Mouse (Mus musculus): ENCODE measurements around the gene Aip. TPM values are rescaled to one million over a fixed set of nuclear protein-coding genes. Genes with fewer than 3 reads are reported as not detected.
A peak's percentile ranks its signal among the peaks of the same experiment; 100 is the strongest.
"Not testable (repeated sequence)": the region's sequence is repeated elsewhere in the genome, so short reads cannot be mapped to it uniquely, and the experiment has no call there.

The Aip gene
- polyA plus RNA-seq, 1 experiment from 2014 or later = 79.2 TPM

- 85% methylated on average over 5 of the region's 5 CpGs for WGBS
- H3K9me3 ChIP-seq (replicated peaks) = no peaks in the 10 kb centered on the region
- H3K27ac ChIP-seq = no peak overlapping the region
- 0 out of 2 replicates have a peak, but pooled peaks cover 3% of the 10 kb centered on the region for H3K4me1 ChIP-seq
- peaks cover 7% of the 10 kb centered on the region for H3K36me3 ChIP-seq
- DNase-seq (ENCODE audit: low spot score) = no peak
- peaks cover 4% of the 10 kb centered on the region; the same call in 1 of the 2 replicates for H3K27me3 ChIP-seq (ENCODE audit: low read depth, poor library complexity, severe bottlenecking)
- H3K4me3 ChIP-seq = no peak overlapping the region
Observed at GRCm38 (mm10) chr19:4137913-4138312, 12.3 kb upstream of the Aip start.

DNA sequence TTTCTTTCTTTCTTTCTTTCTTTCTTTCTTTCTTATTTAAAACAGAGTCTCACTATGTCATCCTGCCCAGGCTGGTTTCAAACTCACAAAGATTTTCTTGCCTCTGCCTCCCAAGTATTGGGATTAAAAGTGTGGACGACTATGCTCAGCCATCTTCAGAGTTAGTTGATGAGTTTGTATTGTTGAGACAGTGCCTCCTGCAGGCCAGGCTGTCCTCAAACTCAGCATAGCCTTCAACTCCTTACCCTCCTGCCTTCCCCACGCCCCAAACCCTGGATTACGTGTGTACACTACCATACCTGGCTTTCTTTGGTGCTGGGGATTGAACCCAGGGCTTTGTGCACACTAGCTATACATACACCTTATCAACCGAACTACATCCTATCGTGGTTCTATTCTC is 10.8 kb upstream of the Aip start:
- Histone ChIP-seq H3K27ac (no peak overlapping the region), H3K36me3 (peaks cover 22% of the 10 kb centered on the region), H3K9me3 (replicated peaks) (no peaks in the 10 kb centered on the region), H3K4me1 (no peaks in the 10 kb centered on the region), H3K4me3 (no peak overlapping the region), H3K27me3 (ENCODE audit: low read depth, poor library complexity, severe bottlenecking) (peaks cover 4% of the 10 kb centered on the region; the same call in 1 of the 2 replicates)
- WGBS = 83% methylated on average over 5 of the region's 5 CpGs
- no peak for DNase-seq (ENCODE audit: low spot score)

DNA sequence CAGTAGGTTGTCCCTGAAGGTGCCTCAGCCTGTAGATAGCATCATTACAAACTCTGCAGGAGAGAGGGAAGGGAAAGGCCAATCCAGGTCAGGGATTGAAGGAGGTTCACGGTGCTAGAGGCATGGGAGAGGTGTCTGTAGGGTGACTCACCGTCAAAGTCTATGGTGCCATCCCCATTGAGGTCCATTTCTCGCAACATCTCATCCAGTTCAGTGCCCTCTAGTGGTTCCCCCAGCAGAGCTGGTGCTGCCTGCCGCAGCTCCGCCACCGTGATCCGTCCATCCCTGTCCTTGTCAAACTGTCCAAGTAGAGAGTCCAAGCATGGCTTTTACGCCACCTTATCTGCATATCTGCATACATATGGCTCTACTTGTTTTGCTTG is 10.3 kb upstream of the Aip start:
- 30% methylated on average over 8 of the region's 8 CpGs for WGBS
- DNase-seq (ENCODE audit: low spot score); H3K9me3 ChIP-seq (replicated peaks); H3K27me3 ChIP-seq (ENCODE audit: low read depth, poor library complexity, severe bottlenecking); H3K4me1 ChIP-seq; H3K4me3 ChIP-seq; H3K27ac ChIP-seq: not testable (repeated sequence)
- H3K36me3 ChIP-seq = peaks cover 27% of the 10 kb centered on the region

DNA sequence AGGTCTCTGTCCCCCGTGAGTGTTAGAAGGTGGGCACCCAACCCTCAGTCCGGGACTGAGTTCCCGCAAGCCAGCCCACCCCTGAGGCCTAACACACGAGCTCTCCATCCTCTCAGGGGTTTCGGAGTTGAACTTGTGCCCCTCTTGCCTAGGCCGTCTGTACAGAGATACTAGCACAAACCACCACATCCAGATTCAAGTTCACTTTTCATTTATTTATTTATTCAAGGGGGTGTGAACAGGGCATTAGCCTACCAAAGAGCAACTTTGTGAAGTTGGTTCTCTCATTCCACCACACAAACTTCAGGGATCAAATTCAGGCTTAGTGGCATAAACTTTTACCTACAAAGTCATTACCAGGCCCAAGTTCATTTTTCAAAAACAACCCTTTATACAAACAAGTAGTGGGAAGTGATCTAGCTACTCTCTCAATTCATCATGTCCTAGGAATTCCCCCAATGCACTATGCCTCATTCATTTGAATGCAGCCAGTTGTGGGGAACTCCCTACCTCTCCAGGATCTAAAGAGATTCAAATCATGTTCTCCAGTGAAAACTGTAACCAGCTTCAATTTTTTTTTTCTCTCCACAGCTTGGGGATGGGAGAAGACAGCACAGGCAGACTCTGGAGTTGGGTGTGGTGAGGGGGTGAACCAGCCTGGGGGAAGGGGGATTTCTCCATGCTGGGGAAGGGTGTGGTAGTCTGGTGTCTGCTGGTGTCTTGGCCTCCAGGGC is 9.7 kb upstream of the Aip start:
- not testable (repeated sequence) for H3K4me1 ChIP-seq; DNase-seq (ENCODE audit: low spot score); H3K27me3 ChIP-seq (ENCODE audit: low read depth, poor library complexity, severe bottlenecking); H3K4me3 ChIP-seq; H3K9me3 ChIP-seq (replicated peaks); H3K27ac ChIP-seq
- 87% methylated on average over 6 of the region's 6 CpGs for WGBS
- H3K36me3 ChIP-seq = peaks cover 32% of the 10 kb centered on the region

DNA sequence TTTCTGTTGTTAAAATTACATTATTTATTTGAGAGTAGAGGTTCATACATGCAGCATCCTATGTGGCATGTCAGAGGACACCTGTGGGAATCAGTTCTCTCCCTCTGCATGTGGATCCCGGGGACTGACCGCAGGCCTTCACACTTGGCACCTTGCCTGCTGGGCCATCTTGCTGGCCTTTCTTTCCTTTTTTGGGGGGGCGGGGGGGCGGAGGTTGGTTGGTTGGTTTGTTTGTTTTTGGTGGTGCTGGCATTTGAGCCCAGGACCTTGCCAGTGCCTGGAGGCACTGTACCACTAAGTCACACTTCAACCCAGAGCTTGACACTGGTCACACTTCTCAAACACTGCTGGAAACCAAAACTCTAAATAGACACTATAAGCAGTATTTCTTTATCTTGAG is 8.7 kb upstream of the Aip start:
- DNase-seq (ENCODE audit: low spot score) = no peak
- H3K4me1 ChIP-seq = no peaks in the 10 kb centered on the region
- H3K36me3 ChIP-seq = peaks cover 43% of the 10 kb centered on the region
- H3K27me3 ChIP-seq (ENCODE audit: low read depth, poor library complexity, severe bottlenecking) = peaks cover 4% of the 10 kb centered on the region; the same call in 1 of the 2 replicates
- H3K4me3 ChIP-seq = no peak overlapping the region
- no peak overlapping the region for H3K27ac ChIP-seq
- 90% methylated on average over 4 of the region's 4 CpGs for WGBS
- no peaks in the 10 kb centered on the region for H3K9me3 ChIP-seq (replicated peaks)

- WGBS = 85% methylated on average over 2 of the region's 2 CpGs
- Histone ChIP-seq H3K4me3 (no peak overlapping the region), H3K36me3 (peaks cover 64% of the 10 kb centered on the region)
Observed at GRCm38 (mm10) chr19:4131768-4132167, 6.1 kb upstream of the Aip start.

GRCm38 (mm10) chr19:4131075-4131474 is 5.4 kb upstream of the Aip start:
- H3K4me1 ChIP-seq = peaks cover 15% of the 10 kb centered on the region
- H3K27ac ChIP-seq = no peak overlapping the region
- no peak for DNase-seq (ENCODE audit: low spot score)
- no peaks in the 10 kb centered on the region for H3K27me3 ChIP-seq (ENCODE audit: low read depth, poor library complexity, severe bottlenecking)
- no peaks in the 10 kb centered on the region for H3K9me3 ChIP-seq (replicated peaks)
- 87% methylated on average over 5 of the region's 5 CpGs for WGBS
- no peak overlapping the region; the same call in 1 of the 2 replicates for H3K4me3 ChIP-seq
- H3K36me3 ChIP-seq = peaks cover 64% of the 10 kb centered on the region

More at GRCm38 (mm10) chr19:4131768-4132167, 6.1 kb upstream of the Aip start:
- peaks cover 2% of the 10 kb centered on the region; the same call in 1 of the 2 replicates for H3K27me3 ChIP-seq (ENCODE audit: low read depth, poor library complexity, severe bottlenecking)
- no peaks in the 10 kb centered on the region for H3K9me3 ChIP-seq (replicated peaks)
- peaks cover 10% of the 10 kb centered on the region for H3K4me1 ChIP-seq
- DNase-seq (ENCODE audit: low spot score) = no peak
- H3K27ac ChIP-seq = no peak overlapping the region

GRCm38 (mm10) chr19:4130106-4130505 is 4.4 kb upstream of the Aip start:
- peaks cover 18% of the 10 kb centered on the region for H3K4me1 ChIP-seq
- DNase-seq (ENCODE audit: low spot score) = no peak
- no peak overlapping the region for H3K4me3 ChIP-seq
- no peaks in the 10 kb centered on the region for H3K27me3 ChIP-seq (ENCODE audit: low read depth, poor library complexity, severe bottlenecking)
- WGBS = 95% methylated on average over 4 of the region's 4 CpGs
- H3K9me3 ChIP-seq (replicated peaks) = no peaks in the 10 kb centered on the region
- peaks cover 64% of the 10 kb centered on the region for H3K36me3 ChIP-seq
- H3K27ac ChIP-seq = no peak overlapping the region

GRCm38 (mm10) chr19:4129462-4129861 is 3.8 kb upstream of the Aip start:
- peaks cover 64% of the 10 kb centered on the region for H3K36me3 ChIP-seq
- no peak overlapping the region for H3K27ac ChIP-seq
- WGBS = 91% methylated on average over 7 of the region's 7 CpGs
- no peaks in the 10 kb centered on the region for H3K27me3 ChIP-seq (ENCODE audit: low read depth, poor library complexity, severe bottlenecking)
- H3K4me1 ChIP-seq = peaks cover 24% of the 10 kb centered on the region
- no peak overlapping the region for H3K4me3 ChIP-seq
- DNase-seq (ENCODE audit: low spot score) = no peak
- no peaks in the 10 kb centered on the region for H3K9me3 ChIP-seq (replicated peaks)

DNA sequence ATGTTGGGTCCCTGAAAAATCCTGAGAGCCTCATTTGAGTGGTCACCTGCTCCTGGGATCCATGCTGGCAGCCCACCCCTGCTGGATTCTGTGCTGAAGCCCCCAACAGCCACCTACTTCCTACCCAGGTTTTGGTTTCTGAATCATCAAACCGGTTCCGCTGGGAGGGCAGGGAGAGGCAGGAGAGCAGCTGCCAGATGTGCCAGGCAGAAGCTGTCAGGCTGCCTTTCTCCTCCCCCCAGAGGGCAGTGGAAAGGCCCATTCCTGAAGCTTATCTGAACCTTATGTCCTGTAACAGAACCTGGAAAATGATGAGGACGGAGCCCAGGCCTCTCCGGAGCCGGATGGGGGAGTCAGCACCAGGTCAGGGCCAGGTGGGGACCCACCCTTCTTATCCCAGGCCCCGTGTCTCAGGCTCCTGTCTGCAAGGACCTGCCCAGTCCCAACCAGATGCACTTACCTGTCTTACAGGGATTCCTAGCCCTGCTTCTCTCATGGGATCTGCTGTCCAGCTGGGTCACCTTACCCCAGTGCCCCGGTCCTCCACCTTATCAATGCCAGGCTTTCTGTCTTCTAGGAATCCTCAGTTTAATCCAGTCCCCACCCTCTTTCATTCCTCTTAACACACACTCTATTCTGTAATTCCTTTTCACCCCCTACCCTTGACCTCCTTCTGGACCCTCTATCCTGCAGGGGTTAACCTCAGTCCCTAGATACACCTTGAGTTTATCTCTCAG is 1.3 kb upstream of the Aip start:
- Histone ChIP-seq H3K36me3 (peaks cover 47% of the 10 kb centered on the region), H3K4me3 (peak overlapping the region; percentile 82), H3K9me3 (replicated peaks) (no peaks in the 10 kb centered on the region), H3K27ac (peak overlapping the region; percentile 92), H3K4me1 (peaks cover 30% of the 10 kb centered on the region), H3K27me3 (ENCODE audit: low read depth, poor library complexity, severe bottlenecking) (no peaks in the 10 kb centered on the region)
- 60% methylated on average over 7 of the region's 7 CpGs for WGBS
- DNase-seq (ENCODE audit: low spot score) = no peak

DNA sequence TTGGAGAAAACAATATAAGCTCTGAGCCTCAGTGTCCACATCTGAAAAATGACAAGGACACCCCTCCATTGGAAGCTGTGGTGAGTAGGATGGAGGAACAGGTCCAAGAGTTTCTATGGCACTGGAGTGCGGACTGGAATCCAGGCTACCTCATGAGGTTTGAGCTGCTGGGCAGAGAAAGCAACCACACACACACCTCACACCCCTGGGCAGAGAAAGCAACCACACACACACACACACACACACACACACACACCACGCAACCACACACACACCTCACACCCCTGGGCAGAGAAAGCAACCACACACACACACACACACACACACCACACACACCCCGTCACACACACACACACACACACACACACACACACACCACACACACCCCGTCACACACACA is 390 bp downstream of the Aip start:
- not testable (repeated sequence) for H3K9me3 ChIP-seq (replicated peaks); H3K27me3 ChIP-seq (ENCODE audit: low read depth, poor library complexity, severe bottlenecking); DNase-seq (ENCODE audit: low spot score)
- peak overlapping the region; percentile 82 for H3K4me3 ChIP-seq
- peaks cover 31% of the 10 kb centered on the region for H3K36me3 ChIP-seq
- 21% methylated on average over 4 of the region's 4 CpGs for WGBS
- H3K27ac ChIP-seq = peak overlapping the region; percentile 92
- peaks cover 40% of the 10 kb centered on the region for H3K4me1 ChIP-seq

- Histone ChIP-seq H3K4me3 (no peak overlapping the region), H3K36me3 (peaks cover 25% of the 10 kb centered on the region), H3K4me1 (peaks cover 42% of the 10 kb centered on the region), H3K27ac (no peak overlapping the region), H3K27me3 (ENCODE audit: low read depth, poor library complexity, severe bottlenecking) (no peaks in the 10 kb centered on the region), H3K9me3 (replicated peaks) (no peaks in the 10 kb centered on the region)
- 82% methylated on average over 4 of the region's 4 CpGs for WGBS
- no peak for DNase-seq (ENCODE audit: low spot score)
Observed at GRCm38 (mm10) chr19:4124432-4124831, 1.2 kb downstream of the Aip start.

All from limb, embryonic 10.5 days (tissue).